Mouse (Mus musculus) gastrocnemius, postnatal 10 days (tissue): ENCODE data around the gene Sp140. TPM values are rescaled to one million over a fixed set of nuclear protein-coding genes. Genes with fewer than 3 reads are reported as not detected.
"Not testable (repeated sequence)": the region's sequence is repeated elsewhere in the genome, so short reads cannot be mapped to it uniquely, and the experiment has no call there.

Source experiments
- DNase-seq: peaks from one replicate; pipeline ENCODE4 v3.0.0; 2021; ENCODE audit warnings: mixed read lengths
- total RNA-seq, 2 experiments: library from RNA; stranded (reverse); gene quantifications; 2 replicates each; pipeline ENCODE4 v1.2.3; 2021

The Sp140 gene
- total RNA-seq, 2 experiments from 2014 or later: 0.87 to 0.90 TPM

DNA sequence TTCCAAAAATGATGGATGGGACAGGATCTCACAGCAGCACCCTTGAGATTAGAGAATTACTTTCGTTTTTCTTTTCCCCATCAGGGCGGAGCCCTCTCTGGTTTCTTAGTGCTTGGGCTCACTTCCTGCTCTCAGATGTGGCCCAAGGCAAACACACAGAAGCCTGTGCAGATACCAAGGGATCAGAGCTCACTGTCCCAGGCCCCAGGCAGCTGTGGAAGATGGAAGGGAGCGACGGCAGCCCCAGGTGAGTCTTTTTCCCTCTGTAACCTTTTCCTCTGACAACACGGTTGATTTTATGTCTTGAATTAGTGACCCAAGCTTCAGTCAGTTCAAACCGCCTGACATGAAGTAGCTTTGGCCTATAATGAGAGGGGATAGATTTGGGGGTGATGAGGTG, 49.7 kb downstream of the Sp140 start, which contains the start of gene Sp100:
Sp100 (plus strand) TSS at position 108 of the 400 bp plus-strand sequence.
- DNase-seq: not testable (repeated sequence)

DNA sequence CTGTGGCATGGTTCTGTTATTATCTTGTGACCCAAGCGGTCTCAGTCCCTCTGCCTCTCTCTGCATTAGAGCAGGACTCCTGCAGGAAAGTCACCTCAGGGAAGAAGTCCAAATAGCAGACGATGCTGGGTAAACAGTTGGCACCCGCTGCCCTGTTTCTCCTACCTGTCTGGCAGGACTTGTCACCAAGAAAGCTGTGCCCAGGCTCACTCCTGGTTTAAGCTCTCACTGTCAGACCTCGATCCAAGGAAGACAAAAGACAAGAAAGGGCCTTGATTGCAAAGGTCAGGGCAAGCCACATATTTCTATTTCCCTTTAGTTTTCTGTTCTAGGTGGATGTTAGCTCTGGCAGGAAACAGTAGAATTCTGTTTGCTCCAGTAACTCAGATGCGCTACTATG, 50.3 kb downstream of the Sp140 start:
- not testable (repeated sequence) for DNase-seq

DNA sequence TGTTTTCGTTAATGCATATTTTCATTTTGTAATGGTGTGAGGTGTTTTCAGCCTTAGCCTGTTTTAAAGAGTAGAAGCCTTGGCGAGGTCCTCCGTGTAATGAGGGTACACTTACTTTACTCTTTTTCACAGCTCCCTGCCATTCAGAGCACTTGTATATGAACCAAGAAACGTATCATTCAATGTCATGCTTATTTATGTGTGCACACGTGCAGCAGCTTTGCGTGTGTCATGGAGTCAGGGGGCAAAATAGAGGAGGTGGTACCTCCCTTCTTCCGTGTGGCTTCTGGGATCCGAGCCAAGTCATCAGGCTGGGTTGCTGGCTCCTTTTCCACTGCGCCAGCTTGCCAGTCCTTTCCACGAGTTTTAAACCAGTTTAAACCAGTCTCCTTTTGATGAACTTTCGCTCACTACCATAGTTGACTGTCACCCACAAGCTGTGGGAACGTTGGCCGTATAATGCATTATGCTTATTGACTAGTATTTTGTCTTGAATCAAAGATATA, 51.6 kb downstream of the Sp140 start:
- DNase-seq: peak; percentile 7

DNA sequence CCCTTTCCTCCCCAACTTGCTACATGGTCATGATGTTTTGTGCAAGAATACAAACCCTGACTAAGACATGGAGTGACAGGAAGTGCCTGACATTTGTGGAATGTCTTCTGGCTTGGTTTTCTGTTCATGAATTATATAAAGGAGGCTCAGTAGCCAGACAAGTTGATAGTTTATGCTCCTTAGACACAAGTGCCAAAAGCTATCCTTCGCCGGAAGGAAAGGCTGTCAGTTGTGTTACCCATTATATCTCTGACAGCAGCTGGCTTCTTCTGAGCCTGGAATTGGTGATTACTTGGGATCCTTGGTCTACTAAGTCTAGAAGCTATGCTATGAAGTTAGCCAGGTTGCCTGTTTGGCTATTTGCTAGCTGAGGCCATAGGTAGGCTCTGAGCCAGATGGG, 57.0 kb downstream of the Sp140 start:
- DNase-seq: not testable (repeated sequence)

DNA sequence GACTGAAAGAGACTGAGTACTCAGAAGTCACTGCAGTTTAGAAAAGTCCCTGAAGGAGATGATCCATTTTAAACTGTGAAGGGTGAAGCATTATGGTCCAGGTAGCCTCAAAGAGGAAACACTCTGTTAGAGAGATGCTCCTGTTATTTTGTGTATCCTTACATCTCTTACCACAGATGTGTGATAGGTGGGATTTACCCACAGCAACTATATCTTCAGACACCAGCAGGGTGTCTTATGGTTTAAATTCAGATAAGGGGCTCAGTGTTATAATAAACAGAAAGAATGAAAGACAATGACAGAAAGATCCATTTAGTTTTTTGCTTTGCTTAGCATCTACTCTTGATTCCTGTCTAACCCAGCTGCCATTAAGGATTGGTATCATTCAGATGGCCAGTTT, 64.1 kb downstream of the Sp140 start:
- DNase-seq: no peak

DNA sequence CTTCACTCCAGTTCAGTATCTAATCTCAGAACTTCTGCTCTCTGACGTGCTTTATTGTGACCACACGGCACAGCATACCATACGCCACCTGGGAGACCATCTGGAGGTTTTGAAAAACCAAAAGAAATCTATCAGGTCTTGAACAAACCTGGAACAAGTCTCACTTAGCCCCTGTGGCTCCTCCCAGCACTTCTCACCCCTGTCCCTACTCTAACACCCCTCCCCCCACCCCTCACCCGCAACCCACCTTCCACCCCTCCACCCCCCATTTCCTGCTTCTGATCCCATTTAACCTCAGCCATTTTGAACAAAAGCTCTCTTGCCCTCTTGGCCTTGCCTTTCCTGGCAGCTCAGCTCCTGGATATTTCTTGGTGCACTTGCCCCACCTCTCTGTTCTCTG, 80.0 kb downstream of the Sp140 start:
- DNase-seq: no peak

DNA sequence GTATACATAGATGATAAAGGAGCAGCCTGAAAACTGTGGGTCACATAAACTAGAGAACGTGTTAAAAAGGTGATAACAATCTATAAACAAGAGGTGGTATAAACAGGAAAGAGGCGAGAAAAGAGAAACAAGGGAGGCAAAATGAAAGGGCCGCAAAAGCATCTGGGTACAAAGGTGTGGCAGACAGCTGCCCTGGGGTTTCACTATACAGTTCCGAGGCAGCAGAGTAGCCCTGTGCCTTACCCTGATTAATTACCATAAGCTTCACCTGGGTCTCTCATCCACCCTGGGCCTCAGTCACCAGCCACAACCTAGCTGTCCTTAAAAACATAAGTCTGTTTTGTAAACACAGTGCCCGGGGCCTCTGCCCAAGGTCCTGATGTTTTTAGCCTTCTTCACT, 86.5 kb downstream of the Sp140 start:
- DNase-seq: no peak

DNA sequence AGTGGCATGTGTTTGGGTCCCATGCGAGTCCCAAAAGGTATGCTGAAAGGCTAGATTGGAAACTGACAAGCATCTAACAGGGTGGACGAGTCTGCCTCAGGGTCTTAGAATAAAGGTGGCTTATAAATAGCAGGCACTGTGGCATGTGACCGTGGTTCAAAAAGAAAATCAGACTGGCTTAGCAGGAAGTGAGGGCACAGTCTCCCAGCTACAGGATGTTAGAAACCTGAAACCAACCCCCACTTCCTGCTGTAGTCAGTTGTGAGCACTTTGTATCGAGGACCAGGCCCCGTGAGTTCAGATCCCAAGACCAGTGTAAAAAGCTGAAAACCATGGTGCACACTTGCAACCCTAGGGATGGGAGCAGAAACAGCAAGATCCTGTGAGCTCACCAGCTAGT, 87.2 kb downstream of the Sp140 start:
- DNase-seq: no peak

DNA sequence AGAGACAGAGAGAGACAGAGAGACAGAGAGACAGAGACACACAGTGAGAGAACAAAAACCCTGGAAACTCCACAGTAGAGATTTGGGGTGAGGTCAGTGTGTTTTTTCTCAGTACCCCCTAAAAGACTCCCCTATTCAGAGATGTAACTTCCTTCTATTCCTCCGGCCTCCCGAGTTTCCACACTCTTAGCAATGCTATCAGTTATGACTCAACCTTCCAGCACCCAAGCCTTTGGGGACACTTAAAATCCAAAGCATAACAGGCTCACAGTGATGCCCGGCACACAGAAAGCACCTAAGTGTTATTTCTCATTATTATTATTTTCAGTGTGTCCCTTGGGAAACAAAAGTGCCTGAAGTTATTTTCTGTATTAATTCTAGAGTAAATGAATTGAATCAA, 90.4 kb downstream of the Sp140 start:
- no peak for DNase-seq

DNA sequence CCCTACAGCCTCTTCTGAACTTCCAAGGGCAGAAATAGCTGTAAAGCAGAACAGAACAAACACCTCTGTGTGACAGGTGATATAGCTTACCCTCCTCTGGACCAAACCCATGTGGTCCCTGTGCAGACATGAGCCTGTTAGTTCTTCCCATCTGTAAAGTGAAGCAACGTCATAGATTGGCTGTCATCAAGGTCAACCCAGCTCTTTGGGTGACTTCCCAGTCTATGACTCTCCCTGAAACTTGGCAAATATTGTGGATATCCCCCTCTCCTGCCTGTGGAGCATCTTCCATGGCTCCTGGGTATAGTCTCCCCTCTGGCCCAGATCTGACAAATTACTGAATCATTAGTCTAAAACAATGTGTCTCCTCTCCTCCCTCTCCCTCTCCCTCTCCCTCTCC, 92.1 kb downstream of the Sp140 start:
- no peak for DNase-seq

DNA sequence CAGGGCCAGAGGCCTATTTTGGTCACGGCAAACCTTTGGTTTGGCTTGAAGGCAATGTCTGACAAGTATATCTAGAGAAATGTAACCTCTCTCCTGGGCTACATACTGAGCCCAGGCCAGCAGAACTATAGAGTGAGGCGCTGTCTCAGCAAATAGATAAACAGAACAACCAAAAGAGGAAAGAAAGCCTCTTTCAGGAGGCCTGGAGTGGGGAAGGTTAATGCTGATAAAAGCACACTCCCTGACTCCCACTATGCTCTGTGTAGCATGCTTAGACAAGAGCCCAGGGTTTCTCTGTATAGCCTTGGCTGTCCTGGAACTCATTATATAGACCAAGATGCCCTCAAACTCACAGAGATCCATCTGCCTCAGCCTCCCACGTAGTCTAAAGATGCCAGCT, 93.1 kb downstream of the Sp140 start:
- no peak for DNase-seq

Other genes starting within 250 kb of the Sp140 start
- gene G530012D18Rik, start 24.7 kb upstream of the Sp140 start, total RNA-seq: not detected
- gene Sp110, start 1.6 kb upstream of the Sp140 start, total RNA-seq: 1 to 10 TPM; 1.0 to 1.1 TPM
- 1 to 10 TPM; 2.5 to 4.4 TPM for gene Sp100, start 49.6 kb downstream of the Sp140 start, total RNA-seq
- 1 to 10 TPM in 1 of 2 experiments, under 1 TPM in 1; 0.42 to 1.6 TPM for gene A630001G21Rik, start 178.3 kb downstream of the Sp140 start, total RNA-seq
- 10 to 100 TPM; 68.8 to 86.6 TPM for gene Cab39, start 193.1 kb downstream of the Sp140 start, total RNA-seq